Mouse (Mus musculus) lung, adult 2 months (tissue): ENCODE measurements around the gene Vdac1.

ENCODE experiments used
- CTCF ChIP-seq: fragments of 200-500 bp; IDR thresholded peaks from 2 replicates; pipeline ENCODE4 v1.5.1; 2011; ENCODE audit warnings: mild to moderate bottlenecking, low read length, control low read depth; ENCODE audit not compliant: insufficient read depth
- POLR2A ChIP-seq: fragments of 200-500 bp; IDR thresholded peaks from 2 replicates; pipeline ENCODE4 v1.6.1; 2011; ENCODE audit warnings: low read depth, mild to moderate bottlenecking, control low read depth, low read length, borderline replicate concordance; ENCODE audit errors: extremely low read depth

GRCm38 (mm10) chr11:52335263-52335662 lies 25.4 kb upstream of the Vdac1 start:
- TF ChIP-seq CTCF (no peak), POLR2A (no peak)
